Mouse (Mus musculus) CH12.LX (cell line): ENCODE measurements around the gene Folr2. TPM values are rescaled to one million over a fixed set of nuclear protein-coding genes. Genes with fewer than 3 reads are reported as not detected.

Experiments
- DNase-seq: peaks from one replicate; pipeline ENCODE4 v3.0.0-alpha.2; 2013; ENCODE audit errors: extremely low read depth
- H3K27ac ChIP-seq: 2 replicates; pipeline ENCODE4 v1.5.1; 2012; ENCODE audit warnings: low read depth, mild to moderate bottlenecking, control low read depth, moderate library complexity; ENCODE audit not compliant: insufficient read depth
- H3K27me3 ChIP-seq: replicated peaks from 2 replicates; pipeline ENCODE3; 2012; ENCODE audit warnings: inconsistent platforms
- H3K36me3 ChIP-seq, 2 experiments: replicated peaks in 1 of 2; 2 replicates each; pipeline versions ENCODE3 to v1.6.1; 2012; ENCODE audit warnings: inconsistent platforms in 1 of 2, low read length in 1 of 2, mild to moderate bottlenecking in 1 of 2, mixed read lengths in 1 of 2, moderate library complexity in 1 of 2; ENCODE audit not compliant: control insufficient read depth in 1 of 2, insufficient read depth in 1 of 2
- H3K4me1 ChIP-seq, 2 experiments: 2 replicates each; pipeline ENCODE4 v1.6.1; 2012; ENCODE audit warnings: inconsistent platforms in 1 of 2, moderate library complexity in 1 of 2; ENCODE audit not compliant: insufficient read depth in 2 of 2, control insufficient read depth in 1 of 2
- H3K4me2 ChIP-seq: 2 replicates; pipeline ENCODE4 v1.6.1; 2012; ENCODE audit warnings: low read depth, mild to moderate bottlenecking, control low read depth; ENCODE audit not compliant: poor library complexity, insufficient read depth, severe bottlenecking
- H3K4me3 ChIP-seq, 3 experiments: fragments of 150-350 bp in 1 of 3; sonication (generic) in 1 of 3; replicated peaks in 1 of 3; 2 replicates each; pipeline versions ENCODE3 to v1.5.1; 2011 to 2012; ENCODE audit warnings: low read depth in 2 of 3, low read length in 2 of 3, mild to moderate bottlenecking in 2 of 3, moderate library complexity in 2 of 3, control low read depth in 1 of 3, improper control_type of control experiment in 1 of 3, inconsistent platforms in 1 of 3, mixed read lengths in 1 of 3; ENCODE audit not compliant: poor library complexity in 1 of 3
- H3K79me2 ChIP-seq: replicated peaks from 2 replicates; pipeline ENCODE4 v1.6.1; 2012; ENCODE audit warnings: mild to moderate bottlenecking, moderate library complexity; ENCODE audit not compliant: control insufficient read depth, poor library complexity, insufficient read depth, severe bottlenecking; ENCODE audit errors: extremely low read depth
- H3K9ac ChIP-seq: 2 replicates; pipeline ENCODE4 v1.6.1; 2012; ENCODE audit warnings: low read depth, mild to moderate bottlenecking, control low read depth, moderate library complexity; ENCODE audit not compliant: insufficient read depth
- H3K9me3 ChIP-seq: replicated peaks from 2 replicates; pipeline ENCODE3; 2012; ENCODE audit warnings: low read length, inconsistent platforms, mixed read lengths
- BHLHE40 ChIP-seq: IDR thresholded peaks from 2 replicates; pipeline ENCODE4 v1.6.1; 2011; ENCODE audit warnings: mild to moderate bottlenecking, low read depth, low read length, improper control_type of control experiment
- CHD2 ChIP-seq: IDR thresholded peaks from 2 replicates; pipeline ENCODE4 v1.6.1; 2011; ENCODE audit warnings: low read length, improper control_type of control experiment
- CTCF ChIP-seq, 2 experiments: IDR thresholded peaks in 1 of 2; conservative IDR thresholded peaks in 1 of 2; 2 replicates each; pipeline ENCODE4 v1.5.1; 2011 to 2012; ENCODE audit warnings: low read depth in 2 of 2, low read length in 2 of 2, improper control_type of control experiment in 1 of 2, inconsistent platforms in 1 of 2, mild to moderate bottlenecking in 1 of 2, moderate library complexity in 1 of 2
- EP300 ChIP-seq: IDR thresholded peaks from 2 replicates; pipeline ENCODE4 v1.6.1; 2011; ENCODE audit warnings: low read length, improper control_type of control experiment
- ETS1 ChIP-seq: conservative IDR thresholded peaks from 2 replicates; pipeline ENCODE4 v1.6.1; 2012; ENCODE audit warnings: low read depth, mild to moderate bottlenecking, inconsistent platforms, low read length, improper control_type of control experiment, moderate library complexity
- GABPA ChIP-seq: IDR thresholded peaks from 2 replicates; pipeline ENCODE4 v1.6.1; 2012; ENCODE audit warnings: low read depth, low read length, improper control_type of control experiment, inconsistent platforms; ENCODE audit not compliant: insufficient replicate concordance
- HCFC1 ChIP-seq: IDR thresholded peaks from 2 replicates; pipeline ENCODE4 v1.6.1; 2012; ENCODE audit warnings: low read depth, mild to moderate bottlenecking, inconsistent platforms, low read length, improper control_type of control experiment
- KAT2A ChIP-seq: IDR thresholded peaks from 2 replicates; pipeline ENCODE4 v1.6.1; 2012; ENCODE audit warnings: low read length, improper control_type of control experiment, inconsistent platforms; ENCODE audit not compliant: insufficient replicate concordance
- MAX ChIP-seq: IDR thresholded peaks from 2 replicates; pipeline ENCODE4 v1.6.1; 2011; ENCODE audit warnings: low read length, improper control_type of control experiment
- MAZ ChIP-seq: IDR thresholded peaks from 2 replicates; pipeline ENCODE4 v1.6.1; 2012; ENCODE audit warnings: low read depth, mild to moderate bottlenecking, inconsistent platforms, low read length, improper control_type of control experiment, moderate library complexity
- MEF2A ChIP-seq: IDR thresholded peaks from 2 replicates; pipeline ENCODE4 v1.6.1; 2014; ENCODE audit warnings: low read depth, mild to moderate bottlenecking, inconsistent platforms, low read length, improper control_type of control experiment, borderline replicate concordance
- MXI1 ChIP-seq: IDR thresholded peaks from 2 replicates; pipeline ENCODE4 v1.6.1; 2011; ENCODE audit warnings: mild to moderate bottlenecking, low read depth, low read length, improper control_type of control experiment
- MYC ChIP-seq: IDR thresholded peaks from 2 replicates; pipeline ENCODE4 v1.6.1; 2011; ENCODE audit warnings: low read depth, mild to moderate bottlenecking, improper control_type of control experiment, low read length
- PAX5 ChIP-seq: IDR thresholded peaks from 2 replicates; pipeline ENCODE4 v1.6.1; 2012; ENCODE audit warnings: low read length, inconsistent platforms, mixed read lengths
- POLR2AphosphoS2 ChIP-seq: IDR thresholded peaks from 2 replicates; pipeline ENCODE4 v1.6.1; 2011; ENCODE audit warnings: low read depth, low read length, improper control_type of control experiment
- RAD21 ChIP-seq: IDR thresholded peaks from 2 replicates; pipeline ENCODE4 v1.6.1; 2011; ENCODE audit warnings: low read depth, mild to moderate bottlenecking, low read length, improper control_type of control experiment, moderate library complexity
- UBTF ChIP-seq: IDR thresholded peaks from 2 replicates; pipeline ENCODE4 v1.6.1; 2012; ENCODE audit warnings: low read depth, mild to moderate bottlenecking, inconsistent platforms, low read length, improper control_type of control experiment, moderate library complexity
- USF1 ChIP-seq: IDR thresholded peaks from 2 replicates; pipeline ENCODE4 v1.6.1; 2014; ENCODE audit warnings: low read depth, mild to moderate bottlenecking, inconsistent platforms, low read length, improper control_type of control experiment
- USF2 ChIP-seq: conservative IDR thresholded peaks from 2 replicates; pipeline ENCODE4 v1.6.1; 2011; ENCODE audit warnings: low read depth, low read length, improper control_type of control experiment
- dilution Hi-C: fragments of 300-500 bp; cut with MboI; formaldehyde crosslinking; loops from 2 replicates; pipeline ENCODE4 v1.14.3; 2020; ENCODE audit warnings: low sequenced_read_pairs; ENCODE audit not compliant: extremely low pct_unique_long_range_greater_than_20kb, extremely low pct_ligation_motif_present
- in situ Hi-C: fragments of 300-500 bp; cut with MboI; formaldehyde crosslinking; loops from 3 replicates; pipeline ENCODE4 v1.14.3; 2019; ENCODE audit warnings: low sequenced_read_pairs, low pct_ligation_motif_present, low pct_unique_long_range_greater_than_20kb, mixed read lengths
- polyA plus RNA-seq: library from polyadenylated mRNA; unstranded; fragments of >175 nt; gene quantifications from 2 replicates; pipeline ENCODE4 v1.2.1, GENCODE M21; 2012; ENCODE audit warnings: low read depth; ENCODE audit not compliant: insufficient read length
- total RNA-seq, 2 experiments: library from RNA; depleted of rRNA; stranded (reverse); fragments of 300-350 nt in 1 of 2; fragments of >200 nt in 1 of 2; gene quantifications; 2 replicates each; pipeline ENCODE4 v1.2.3; 2012 to 2014

Folr2 gene
- total and polyA plus RNA-seq, 3 experiments: not detected

DNA sequence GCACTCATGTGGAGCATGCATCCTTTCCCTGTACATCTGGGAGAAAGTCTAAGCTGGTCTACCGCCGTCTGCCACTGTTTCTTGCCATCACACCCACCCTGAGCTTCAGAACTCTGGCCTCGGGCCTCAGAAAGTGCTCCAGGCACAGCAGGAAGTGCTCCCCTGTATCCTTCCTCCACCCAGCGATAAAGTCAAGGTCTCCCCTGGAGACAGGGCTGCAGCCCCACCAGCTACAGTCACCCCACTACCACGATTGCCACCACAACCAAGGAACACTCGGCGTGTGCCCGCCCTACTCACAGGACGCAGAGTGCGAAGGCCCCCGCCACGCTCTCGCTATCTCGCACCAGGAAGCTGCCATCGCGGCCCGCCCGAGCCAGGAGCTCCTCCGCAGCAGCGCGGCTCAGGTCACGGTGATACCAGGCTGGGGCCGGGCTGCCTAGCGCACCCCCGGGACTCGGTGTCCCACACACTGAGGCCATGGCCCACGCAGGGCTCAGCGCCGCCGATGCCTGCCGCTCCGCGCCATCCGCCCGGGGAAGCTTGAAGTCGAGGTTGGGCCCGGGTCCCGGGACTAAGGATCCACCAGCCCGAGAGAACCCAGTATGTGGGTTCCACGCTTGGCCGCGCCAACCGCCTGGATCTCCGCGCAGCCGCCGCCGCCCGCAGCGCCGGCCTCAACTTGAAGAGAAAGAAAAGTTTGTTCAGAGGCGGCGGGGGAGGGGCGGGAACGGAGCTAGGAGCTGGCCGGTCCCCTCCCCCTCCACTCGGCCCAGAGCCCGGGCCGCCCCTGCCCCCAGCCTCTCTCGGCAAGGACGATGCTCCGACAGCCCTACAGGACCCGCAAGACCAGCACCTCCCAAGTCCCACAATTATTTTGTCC is 20.5 kb downstream of the Folr2 start (continued):
- TF ChIP-seq BHLHE40 (peak; percentile 22; the same call in 1 of the 2 replicates), RAD21 (no peak), MEF2A (no peak), KAT2A (no peak), USF2 (no peak), CHD2 (peak; percentile 88), PAX5 (no peak)
- TF ChIP-seq, all 38 proteins: peak for 13

- dilution Hi-C loops (no loop called here), in situ Hi-C loops (no loop called here)
- no peak overlapping the region for H3K27ac ChIP-seq
- H3K4me3 ChIP-seq: peak overlapping the region; percentile 80 to 92 (median 85)
- H3K27me3 ChIP-seq: no peaks in the 10 kb centered on the region
- peaks cover 30 to 47% of the 10 kb centered on the region in 2 experiments for H3K36me3 ChIP-seq
- peak overlapping the region; percentile 64 for H3K9ac ChIP-seq
- H3K79me2 ChIP-seq: peaks cover 19% of the 10 kb centered on the region
- DNase-seq: peak; percentile 41
- TF ChIP-seq MYC: peak; percentile 68; the same call in 1 of the 2 replicates
- no peak; the same call in 1 of the 2 replicates for TF ChIP-seq HCFC1
- peak in 1 of 2 experiments; percentile 48; a peak in 2 of 4 replicates for TF ChIP-seq CTCF (conservative IDR thresholded peaks at IDR 0.05 in 1 of 2, IDR thresholded peaks at IDR 0.05 in 1 of 2; ENCODE audit: low read depth in 2 of 2, low read length in 2 of 2)
- H3K4me1 ChIP-seq: peaks cover 3 to 30% of the 10 kb centered on the region in 2 experiments; a peak in 3 of 4 replicates
- peak overlapping the region; percentile 48 for H3K4me2 ChIP-seq
- H3K9me3 ChIP-seq: peaks cover 3% of the 10 kb centered on the region
These were observed 21.4 kb downstream of the Folr2 start for GRCm38 (mm10) chr7:101835457-101836109.

DNA sequence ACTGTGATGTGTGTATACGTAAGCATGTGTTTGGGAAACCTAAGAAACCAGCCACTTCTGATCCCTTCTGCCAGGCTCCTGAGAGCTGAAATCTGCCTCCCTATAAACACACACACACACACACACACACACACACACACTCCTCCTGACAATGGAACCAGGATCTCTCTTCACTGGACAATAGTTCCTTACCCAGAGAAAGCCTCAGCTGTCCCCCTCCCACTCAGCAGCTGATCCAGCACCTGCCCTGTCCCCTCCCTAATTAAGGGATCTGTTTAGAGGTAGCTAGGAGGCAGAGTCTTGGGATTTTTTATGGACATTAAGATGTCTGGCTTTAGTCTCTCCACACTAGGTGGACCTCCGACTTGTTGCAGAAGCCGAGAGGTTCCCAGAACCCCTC is 22.1 kb downstream of the Folr2 start:
- dilution Hi-C loops: no loop called here
- in situ Hi-C loops: no loop called here
- peaks cover 35 to 50% of the 10 kb centered on the region in 2 experiments for H3K36me3 ChIP-seq

More for the DNA sequence above, 22.1 kb downstream of the Folr2 start:
- Histone ChIP-seq H3K4me3 (no peak overlapping the region), H3K9ac (0 out of 2 replicates have a peak overlapping the region, but pooled peaks have one; percentile 25), H3K27me3 (no peaks in the 10 kb centered on the region)
- TF ChIP-seq KAT2A (no peak), PAX5 (no peak), MEF2A (no peak), MXI1 (no peak), HCFC1 (no peak), EP300 (no peak), MAZ (no peak), UBTF (no peak), ETS1 (no peak), MAX (no peak), POLR2AphosphoS2 (no peak), USF1 (no peak), GABPA (no peak), RAD21 (no peak)
- TF ChIP-seq, all 38 proteins: peak for 0
- Histone ChIP-seq H3K27ac (no peak overlapping the region), H3K9me3 (peaks cover 3% of the 10 kb centered on the region), H3K4me1 (peaks cover 3 to 30% of the 10 kb centered on the region in 2 experiments; a peak in 3 of 4 replicates), H3K79me2 (peaks cover 19% of the 10 kb centered on the region), H3K4me2 (peak overlapping the region; percentile 9; the same call in 1 of the 2 replicates)
- DNase-seq: no peak
